Mouse (Mus musculus): ENCODE results near the gene Prl2a1. TPM values are rescaled to one million over a fixed set of nuclear protein-coding genes. Genes with fewer than 3 reads are reported as not detected.
"Not testable (repeated sequence)": the region's sequence is repeated elsewhere in the genome, so short reads cannot be mapped to it uniquely, and the experiment has no call there.

Gene Prl2a1
- polyA plus RNA-seq (2014; fragmentation: Nextera tagmentation; extraction: Ambion mirVana): not detected in 2 replicates

GRCm38 (mm10) chr13:27801354-27801753 lies at the start of gene Prl2a1:
Prl2a1 (plus strand) TSS chr13:27801654.
- no peak for ATAC-seq (ENCODE audit: low read depth)
- H3K27me3 ChIP-seq (ENCODE audit: control insufficient read depth, insufficient read depth, low read length): no peaks in the 10 kb centered on the region
- no peaks in the 10 kb centered on the region for H3K9me3 ChIP-seq (ENCODE audit: control insufficient read depth, low read length)
- no peak within 1 kb of the TSS for H3K4me2 ChIP-seq (ENCODE audit: low read depth, low read length)
- 85% methylated on average over 1 of the region's 1 CpGs for WGBS
- no peak within 1 kb of the TSS for H3K4me3 ChIP-seq (ENCODE audit: low read depth, low read length)
- no peak within 1 kb of the TSS for H3K27ac ChIP-seq (ENCODE audit: low read depth, low read length)
- H3K36me3 ChIP-seq (ENCODE audit: control insufficient read depth, insufficient read depth, low read length): no peaks in the 10 kb centered on the region
- H3K9ac ChIP-seq (replicated peaks; ENCODE audit: low read depth, low read length): no peak within 1 kb of the TSS
- H3K4me1 ChIP-seq (ENCODE audit: control insufficient read depth, insufficient read depth, low read length): no peaks in the 10 kb centered on the region

DNA sequence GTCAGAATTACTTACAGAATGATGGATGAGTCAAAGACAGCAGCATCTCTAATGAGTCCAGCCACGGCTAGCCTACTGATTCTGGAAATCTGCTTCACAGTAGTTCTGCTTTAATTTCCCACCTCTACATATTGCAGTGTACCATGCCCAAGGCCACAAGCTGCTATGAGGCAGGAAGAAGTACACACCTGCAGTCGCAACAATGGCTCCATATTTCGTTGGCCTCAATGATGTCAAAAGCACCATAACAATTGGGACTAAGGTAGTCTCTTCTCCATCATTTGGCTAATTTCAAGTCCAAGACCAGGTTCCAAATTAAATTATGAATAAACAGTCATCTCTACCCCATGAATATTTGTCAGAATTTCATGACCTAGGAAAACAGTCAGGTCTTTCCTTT lies 20.8 kb upstream of the Prl2a1 start, which contains the start of gene Prl7c1:
Gene Prl7c1 (minus strand): TSS at position 101 of the 400 bp plus-strand sequence.
- not testable (repeated sequence) for H3K4me3 ChIP-seq (ENCODE audit: low read depth, low read length); H3K27me3 ChIP-seq (ENCODE audit: control insufficient read depth, insufficient read depth, low read length); H3K4me1 ChIP-seq (ENCODE audit: control insufficient read depth, insufficient read depth, low read length); H3K27ac ChIP-seq (ENCODE audit: low read depth, low read length); H3K9ac ChIP-seq (replicated peaks; ENCODE audit: low read depth, low read length); H3K4me2 ChIP-seq (ENCODE audit: low read depth, low read length); ATAC-seq (ENCODE audit: low read depth); H3K36me3 ChIP-seq (ENCODE audit: control insufficient read depth, insufficient read depth, low read length); H3K9me3 ChIP-seq (ENCODE audit: control insufficient read depth, low read length)
- WGBS: 95% methylated on average over 2 of the region's 3 CpGs

DNA sequence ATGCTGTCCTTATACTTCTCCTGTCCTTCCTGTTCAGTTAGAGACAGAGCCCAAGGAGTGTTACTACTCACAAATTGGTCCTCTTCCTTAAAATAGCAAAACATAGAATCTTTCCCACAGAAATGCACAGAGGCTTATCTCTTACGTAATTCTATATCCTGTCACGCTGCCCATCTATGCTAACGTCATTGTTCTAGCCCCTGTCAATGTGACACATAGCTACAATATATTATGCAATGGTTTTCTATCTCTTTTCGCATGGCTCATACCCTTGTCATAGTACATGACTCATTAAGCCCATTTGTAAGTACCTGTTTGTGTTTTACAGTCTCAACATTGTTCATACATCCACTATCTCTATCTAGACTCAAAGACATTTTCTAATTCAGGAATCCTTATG lies 2.2 kb upstream of the Prl2a1 start:
- ATAC-seq (ENCODE audit: low read depth): no peak
- Histone ChIP-seq H3K9ac (replicated peaks; ENCODE audit: low read depth, low read length) (no peak overlapping the region), H3K27me3 (ENCODE audit: control insufficient read depth, insufficient read depth, low read length) (no peaks in the 10 kb centered on the region), H3K27ac (ENCODE audit: low read depth, low read length) (no peak overlapping the region), H3K36me3 (ENCODE audit: control insufficient read depth, insufficient read depth, low read length) (no peaks in the 10 kb centered on the region), H3K4me1 (ENCODE audit: control insufficient read depth, insufficient read depth, low read length) (no peaks in the 10 kb centered on the region), H3K9me3 (ENCODE audit: control insufficient read depth, low read length) (no peaks in the 10 kb centered on the region), H3K4me3 (ENCODE audit: low read depth, low read length) (no peak overlapping the region), H3K4me2 (ENCODE audit: low read depth, low read length) (no peak overlapping the region)
- 89% methylated on average over 4 of the region's 4 CpGs for WGBS

DNA sequence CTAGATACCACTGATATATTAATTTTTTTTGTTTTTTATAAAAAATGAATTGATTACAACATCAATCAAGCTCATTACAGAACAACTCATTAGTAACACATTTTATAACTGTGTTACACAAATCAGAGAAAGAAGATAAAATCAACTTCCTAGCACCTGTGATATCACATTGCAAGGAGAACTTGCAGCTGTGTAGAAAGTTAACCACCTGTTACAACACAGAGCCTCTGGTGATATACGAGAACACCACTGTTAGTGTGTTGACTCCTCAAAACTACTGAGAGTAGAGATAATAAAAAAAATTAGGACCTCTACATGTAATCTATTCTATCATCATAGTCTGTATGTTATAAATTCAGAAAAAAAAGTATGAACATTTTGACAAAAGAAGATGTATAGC lies 1.3 kb downstream of the Prl2a1 start:
- no peak overlapping the region for H3K9ac ChIP-seq (replicated peaks; ENCODE audit: low read depth, low read length)
- H3K4me1 ChIP-seq (ENCODE audit: control insufficient read depth, insufficient read depth, low read length): no peaks in the 10 kb centered on the region
- H3K36me3 ChIP-seq (ENCODE audit: control insufficient read depth, insufficient read depth, low read length): no peaks in the 10 kb centered on the region
- no peaks in the 10 kb centered on the region for H3K27me3 ChIP-seq (ENCODE audit: control insufficient read depth, insufficient read depth, low read length)
- no peak overlapping the region for H3K4me3 ChIP-seq (ENCODE audit: low read depth, low read length)
- no peak overlapping the region for H3K4me2 ChIP-seq (ENCODE audit: low read depth, low read length)
- H3K9me3 ChIP-seq (ENCODE audit: control insufficient read depth, low read length): no peaks in the 10 kb centered on the region
- ATAC-seq (ENCODE audit: low read depth): no peak
- 98% methylated on average over 1 of the region's 1 CpGs for WGBS
- H3K27ac ChIP-seq (ENCODE audit: low read depth, low read length): no peak overlapping the region

DNA sequence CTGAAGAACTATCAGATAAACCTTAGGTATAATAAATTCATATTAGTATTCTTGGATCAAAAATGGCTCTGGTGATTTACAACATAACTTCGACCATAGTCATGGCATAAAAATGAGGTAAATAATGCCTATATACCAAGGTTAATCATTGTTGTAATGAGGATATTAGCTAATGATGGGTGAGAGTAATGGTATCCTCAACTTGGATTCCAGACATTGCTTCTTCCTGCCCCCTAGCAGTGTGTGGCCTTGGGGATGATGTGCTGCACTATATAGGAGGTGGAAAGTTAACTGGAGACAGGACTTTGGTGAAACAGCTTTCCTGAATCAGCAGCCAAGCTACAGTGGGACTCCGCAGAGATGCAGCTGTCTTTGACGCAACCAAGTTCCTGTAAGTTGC lies 47.6 kb downstream of the Prl2a1 start, which contains the start of gene Prl2c1:
Gene Prl2c1 (plus strand): TSS at position 301 of the 400 bp plus-strand sequence.
- Histone ChIP-seq H3K9ac (replicated peaks; ENCODE audit: low read depth, low read length) (no peak within 1 kb of the TSS), H3K9me3 (ENCODE audit: control insufficient read depth, low read length) (no peaks in the 10 kb centered on the region), H3K4me1 (ENCODE audit: control insufficient read depth, insufficient read depth, low read length) (no peaks in the 10 kb centered on the region), H3K36me3 (ENCODE audit: control insufficient read depth, insufficient read depth, low read length) (no peaks in the 10 kb centered on the region), H3K27me3 (ENCODE audit: control insufficient read depth, insufficient read depth, low read length) (no peaks in the 10 kb centered on the region), H3K4me3 (ENCODE audit: low read depth, low read length) (no peak within 1 kb of the TSS), H3K4me2 (ENCODE audit: low read depth, low read length) (no peak within 1 kb of the TSS), H3K27ac (ENCODE audit: low read depth, low read length) (no peak within 1 kb of the TSS)
- 96% methylated on average over 3 of the region's 3 CpGs for WGBS
- no peak for ATAC-seq (ENCODE audit: low read depth)

Other genes with a start within 250 kb of the Prl2a1 start
- gene Prl8a9, start 237.0 kb upstream of the Prl2a1 start, polyA plus RNA-seq (2014; fragmentation: Nextera tagmentation; extraction: Ambion mirVana): not detected in 2 replicates
- gene Prl8a1, start 219.5 kb upstream of the Prl2a1 start, polyA plus RNA-seq (2014; fragmentation: Nextera tagmentation; extraction: Ambion mirVana): not detected in 2 replicates
- not detected in 2 replicates for gene Prl7b1, start 191.1 kb upstream of the Prl2a1 start, polyA plus RNA-seq (2014; fragmentation: Nextera tagmentation; extraction: Ambion mirVana)
- gene Prl7a1, start 159.2 kb upstream of the Prl2a1 start, polyA plus RNA-seq (2014; fragmentation: Nextera tagmentation; extraction: Ambion mirVana): not detected in 2 replicates
- not detected in 2 replicates for gene Prl7a2, start 133.6 kb upstream of the Prl2a1 start, polyA plus RNA-seq (2014; fragmentation: Nextera tagmentation; extraction: Ambion mirVana)
- gene Prl7d1, start 84.9 kb upstream of the Prl2a1 start, polyA plus RNA-seq (2014; fragmentation: Nextera tagmentation; extraction: Ambion mirVana): not detected in 2 replicates
- not detected in 2 replicates for gene Prl7c1, start 20.9 kb upstream of the Prl2a1 start, polyA plus RNA-seq (2014; fragmentation: Nextera tagmentation; extraction: Ambion mirVana)
- not detected in 2 replicates for gene Prl2c1, start 47.7 kb downstream of the Prl2a1 start, polyA plus RNA-seq (2014; fragmentation: Nextera tagmentation; extraction: Ambion mirVana)
- gene Prl4a1, start 214.6 kb downstream of the Prl2a1 start, polyA plus RNA-seq (2014; fragmentation: Nextera tagmentation; extraction: Ambion mirVana): not detected in 2 replicates

Measured in neural tube, embryonic 14.5 days (tissue).